Mouse (Mus musculus) lung, embryonic 16.5 days (tissue): ENCODE data around the gene Wnt7b. TPM values are rescaled to one million over a fixed set of nuclear protein-coding genes. Genes with fewer than 3 reads are reported as not detected.

Experiments
- ATAC-seq: fragments of 200-750 bp; cut with Nextera tagmentation; 2 replicates; pipeline ENCODE4 v1.8.0; 2017; ENCODE audit warnings: low read depth, mild to moderate bottlenecking, moderate library complexity
- H3K27ac ChIP-seq: fragments of 300-500 bp; sonication (generic); 2 replicates; pipeline ENCODE4 v1.5.1; 2014; ENCODE audit warnings: mild to moderate bottlenecking, control low read depth, low read length
- H3K27me3 ChIP-seq: fragments of 300-500 bp; sonication (generic); 2 replicates; pipeline ENCODE4 v1.6.1; 2014; ENCODE audit warnings: low read depth, low read length, mixed read lengths; ENCODE audit not compliant: control insufficient read depth, insufficient read depth
- H3K36me3 ChIP-seq: fragments of 300-500 bp; sonication (generic); 2 replicates; pipeline ENCODE4 v1.6.1; 2014; ENCODE audit warnings: low read length; ENCODE audit not compliant: control insufficient read depth, insufficient read depth
- H3K4me1 ChIP-seq: fragments of 300-500 bp; sonication (generic); replicated peaks from 2 replicates; pipeline ENCODE4 v1.6.1; 2014; ENCODE audit warnings: low read length, mixed read lengths; ENCODE audit not compliant: control insufficient read depth, insufficient read depth
- H3K4me2 ChIP-seq: fragments of 300-500 bp; sonication (generic); 2 replicates; pipeline ENCODE4 v1.6.1; 2014; ENCODE audit warnings: low read depth, low read length, control low read depth
- H3K4me3 ChIP-seq: fragments of 300-500 bp; sonication (generic); 2 replicates; pipeline ENCODE4 v1.5.1; 2014; ENCODE audit warnings: mild to moderate bottlenecking, low read length, control low read depth
- H3K9ac ChIP-seq: fragments of 300-500 bp; sonication (generic); 2 replicates; pipeline ENCODE4 v1.6.1; 2014; ENCODE audit warnings: low read length, control low read depth
- H3K9me3 ChIP-seq: fragments of 300-500 bp; sonication (generic); 2 replicates; pipeline ENCODE4 v1.6.1; 2016; ENCODE audit warnings: low read length; ENCODE audit not compliant: control insufficient read depth
- WGBS: fragments of 180-500 bp; shearing (Covaris S2); extraction: QIAGEN DNeasy Blood & Tissue Kit; methylation state at CpG from one replicate; pipeline ENCODE4 v1.1.7; 2014; 5-methylcytosine and 5-hydroxymethylcytosine counted together
- polyA plus RNA-seq: library from polyadenylated mRNA; unstranded; fragments of >200 nt; fragmentation: Nextera tagmentation; extraction: Ambion mirVana; gene quantifications from 2 replicates; pipeline ENCODE4 v1.2.1, GENCODE M21; 2015

Wnt7b gene
- polyA plus RNA-seq, 1 experiment from 2014 or later = 44.8 TPM

DNA sequence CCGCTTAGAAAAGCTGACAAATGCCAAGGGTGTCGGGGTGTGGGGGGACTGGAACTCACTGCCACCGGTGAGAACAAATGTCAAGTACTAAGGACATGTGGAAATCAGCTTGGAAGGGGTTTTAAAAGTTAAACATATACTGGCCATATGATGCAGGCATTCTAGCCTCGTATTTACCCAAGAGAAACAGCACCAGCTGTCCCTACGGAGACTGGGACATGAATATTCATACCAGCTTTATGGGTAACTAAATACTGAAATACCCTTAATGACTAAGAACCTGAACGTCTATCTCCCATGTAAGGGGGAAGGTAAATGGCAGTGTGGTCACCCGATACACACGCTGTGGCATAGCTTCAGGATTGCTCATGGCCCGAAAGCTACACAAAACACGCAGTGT is 93.4 kb downstream of the Wnt7b start:
- WGBS = 77% methylated on average over 10 of the region's 10 CpGs

More for the DNA sequence above, 93.4 kb downstream of the Wnt7b start:
- Histone ChIP-seq H3K27me3 (no peaks in the 10 kb centered on the region), H3K27ac (no peak overlapping the region), H3K9me3 (no peaks in the 10 kb centered on the region), H3K4me3 (no peak overlapping the region), H3K4me1 (no peaks in the 10 kb centered on the region), H3K9ac (no peak overlapping the region), H3K4me2 (no peak overlapping the region), H3K36me3 (no peaks in the 10 kb centered on the region)
- ATAC-seq = no peak

Other genes with a start within 250 kb of the Wnt7b start
- gene Atxn10, start 246.2 kb downstream of the Wnt7b start, polyA plus RNA-seq = 323 and 325 TPM in 2 replicates
- not detected in 2 replicates for gene 7530416G11Rik, start 79.2 kb downstream of the Wnt7b start, polyA plus RNA-seq
- 5.2 and 5.9 TPM in 2 replicates for gene Ppara, start 152.5 kb upstream of the Wnt7b start, polyA plus RNA-seq
- 33.8 and 43.5 TPM in 2 replicates for gene Cdpf1, start 229.2 kb upstream of the Wnt7b start, polyA plus RNA-seq
- 0.10 and 0.14 TPM in 2 replicates for gene Pkdrej, start 239.3 kb upstream of the Wnt7b start, polyA plus RNA-seq
- gene Ttc38, start 249.8 kb upstream of the Wnt7b start, polyA plus RNA-seq = 6.4 and 6.8 TPM in 2 replicates